Mouse (Mus musculus) limb, embryonic 12.5 days (tissue): Measurements from ENCODE around the gene Rap1gap2. TPM values are rescaled to one million over a fixed set of nuclear protein-coding genes. Genes with fewer than 3 reads are reported as not detected.

Source experiments
- ATAC-seq: fragments of 200-750 bp; cut with Nextera tagmentation; 2 replicates; pipeline ENCODE4 v1.8.0; 2017; ENCODE audit warnings: low read depth, moderate TSS enrichment; ENCODE audit not compliant: insufficient number of reproducible peaks, insufficient read depth, low FRiP score, low TSS enrichment
- H3K27ac ChIP-seq: fragments of 300-500 bp; sonication (generic); 2 replicates; pipeline ENCODE4 v1.5.1; 2016; ENCODE audit warnings: mild to moderate bottlenecking, moderate library complexity
- H3K27me3 ChIP-seq: fragments of 300-500 bp; sonication (generic); 2 replicates; pipeline ENCODE4 v1.6.1; 2016; ENCODE audit warnings: mild to moderate bottlenecking, moderate library complexity
- H3K36me3 ChIP-seq: fragments of 300-500 bp; sonication (generic); 2 replicates; pipeline ENCODE4 v1.6.1; 2016; ENCODE audit warnings: mild to moderate bottlenecking, moderate library complexity
- H3K4me1 ChIP-seq: fragments of 300-500 bp; sonication (generic); replicated peaks from 2 replicates; pipeline ENCODE4 v1.6.1; 2016
- H3K4me2 ChIP-seq: fragments of 300-500 bp; sonication (generic); 2 replicates; pipeline ENCODE4 v1.6.1; 2016; ENCODE audit warnings: mild to moderate bottlenecking, moderate library complexity
- H3K4me3 ChIP-seq: fragments of 300-500 bp; sonication (generic); replicated peaks from 2 replicates; pipeline ENCODE4 v1.5.1; 2016; ENCODE audit warnings: mild to moderate bottlenecking
- H3K9ac ChIP-seq: fragments of 300-500 bp; sonication (generic); replicated peaks from 2 replicates; pipeline ENCODE4 v1.6.1; 2016; ENCODE audit warnings: mild to moderate bottlenecking, moderate library complexity
- H3K9me3 ChIP-seq: fragments of 300-500 bp; sonication (generic); 2 replicates; pipeline ENCODE4 v1.6.1; 2016; ENCODE audit warnings: mild to moderate bottlenecking, moderate library complexity
- WGBS: fragments of 180-500 bp; shearing (Covaris S2); methylation state at CpG from one replicate; pipeline ENCODE4 v1.1.7; 2016; 5-methylcytosine and 5-hydroxymethylcytosine counted together
- polyA plus RNA-seq: library from polyadenylated mRNA; unstranded; fragments of >200 nt; fragmentation: Nextera tagmentation; extraction: Ambion mirVana; gene quantifications from 2 replicates; pipeline ENCODE4 v1.2.1, GENCODE M21; 2016

Gene Rap1gap2
- polyA plus RNA-seq, 1 experiment from 2014 or later: 1.1 TPM

DNA sequence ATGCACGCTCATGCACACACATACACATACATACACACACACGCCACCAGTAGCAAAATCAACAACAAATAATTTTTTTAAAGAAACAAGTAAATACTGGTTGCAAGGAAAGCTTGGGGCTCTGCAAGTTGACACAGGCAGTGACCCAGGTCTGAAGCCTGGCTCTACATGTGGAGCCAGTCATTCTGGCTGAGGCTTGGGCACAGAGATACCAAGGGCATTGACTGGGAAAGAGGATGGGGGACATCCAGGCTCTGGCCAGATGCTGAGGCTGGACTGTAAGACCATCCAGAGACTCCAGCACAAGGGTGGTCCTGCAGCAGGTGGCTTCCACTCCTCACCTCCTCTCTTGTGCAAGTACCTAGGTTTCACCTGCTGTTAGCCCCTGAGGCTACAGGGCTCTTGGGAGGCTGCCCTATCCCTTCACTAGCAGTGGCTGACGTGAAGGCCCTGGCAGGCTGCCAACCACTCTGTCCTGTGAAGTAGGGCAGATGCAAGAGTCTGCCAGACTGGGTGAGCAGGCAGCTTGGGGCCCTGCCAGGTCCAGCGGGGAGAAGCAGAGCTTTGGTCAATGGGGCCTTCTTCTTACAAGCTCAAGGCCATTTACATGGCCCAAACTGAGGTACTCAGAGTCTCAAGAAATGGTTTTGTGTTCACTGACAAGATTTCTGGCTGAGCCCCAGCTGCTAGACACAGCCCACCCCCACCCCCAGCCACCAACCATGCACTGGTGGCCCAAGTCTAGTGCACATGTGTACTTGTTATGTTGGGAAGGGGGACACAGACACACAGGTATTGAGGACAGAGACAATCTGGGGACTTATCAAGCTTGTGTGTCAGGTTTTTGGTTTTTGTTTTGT lies 201.9 kb downstream of the Rap1gap2 start:
- H3K27ac ChIP-seq: peak overlapping the region; percentile 59; the same call in 1 of the 2 replicates
- H3K27me3 ChIP-seq: no peaks in the 10 kb centered on the region
- peak; percentile 49; the same call in 1 of the 2 replicates for ATAC-seq
- 55% methylated on average over 4 of the region's 4 CpGs for WGBS
- H3K36me3 ChIP-seq: no peaks in the 10 kb centered on the region
- H3K9ac ChIP-seq: no peak overlapping the region
- peaks cover 27% of the 10 kb centered on the region for H3K4me1 ChIP-seq
- no peak overlapping the region for H3K4me2 ChIP-seq
- H3K4me3 ChIP-seq: no peak overlapping the region
- H3K9me3 ChIP-seq: no peaks in the 10 kb centered on the region

DNA sequence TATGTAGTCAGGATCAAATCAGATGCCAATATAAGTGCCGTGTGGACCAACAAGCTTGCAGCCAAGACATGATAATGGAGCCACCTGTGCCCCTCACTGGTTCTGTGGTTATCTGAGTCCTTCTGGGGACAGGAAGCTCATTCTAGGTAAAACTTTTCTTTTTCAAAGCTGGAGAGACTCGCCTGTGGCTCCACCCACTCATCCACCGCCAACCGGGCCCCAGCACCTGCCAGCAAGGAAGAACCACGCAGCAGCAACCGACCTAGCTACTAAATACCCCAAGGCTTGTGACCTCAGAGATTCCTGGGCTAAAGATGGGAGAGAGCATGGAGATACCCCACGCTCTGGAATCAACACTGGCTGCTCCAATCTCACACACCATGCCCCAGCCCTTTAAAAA lies 205.5 kb downstream of the Rap1gap2 start:
- Histone ChIP-seq H3K27ac (no peak overlapping the region), H3K9ac (no peak overlapping the region), H3K4me1 (peaks cover 22% of the 10 kb centered on the region), H3K4me3 (no peak overlapping the region), H3K27me3 (0 out of 2 replicates have a peak, but pooled peaks cover 5% of the 10 kb centered on the region), H3K36me3 (no peaks in the 10 kb centered on the region), H3K9me3 (no peaks in the 10 kb centered on the region), H3K4me2 (no peak overlapping the region)
- 70% methylated on average over 7 of the region's 7 CpGs for WGBS
- no peak for ATAC-seq

DNA sequence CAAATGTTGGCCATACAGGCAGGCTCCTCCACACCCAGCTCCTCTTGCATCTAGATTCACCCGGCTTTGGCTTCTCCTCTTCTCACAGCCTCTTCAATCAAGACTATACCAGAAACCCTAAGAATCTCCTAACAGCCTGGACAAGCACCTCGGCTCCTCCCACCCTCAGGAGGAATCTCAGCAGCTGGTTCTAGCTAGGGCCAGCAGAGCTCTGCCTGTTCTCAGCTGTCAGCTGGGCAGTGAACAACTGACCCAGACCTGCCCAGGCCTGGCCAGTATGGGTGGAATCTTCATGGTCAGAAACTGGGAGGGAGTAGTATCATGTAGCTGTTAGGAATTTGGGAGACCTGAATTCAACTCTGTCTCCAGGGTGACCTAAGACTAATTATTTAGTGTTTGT lies 206.5 kb downstream of the Rap1gap2 start:
- H3K27me3 ChIP-seq: 0 out of 2 replicates have a peak, but pooled peaks cover 5% of the 10 kb centered on the region
- H3K4me2 ChIP-seq: no peak overlapping the region
- 32% methylated on average over 2 of the region's 2 CpGs for WGBS
- H3K4me1 ChIP-seq: peaks cover 13% of the 10 kb centered on the region
- H3K9me3 ChIP-seq: no peaks in the 10 kb centered on the region
- no peaks in the 10 kb centered on the region for H3K36me3 ChIP-seq
- H3K27ac ChIP-seq: no peak overlapping the region
- no peak overlapping the region for H3K4me3 ChIP-seq
- ATAC-seq: no peak
- no peak overlapping the region for H3K9ac ChIP-seq

DNA sequence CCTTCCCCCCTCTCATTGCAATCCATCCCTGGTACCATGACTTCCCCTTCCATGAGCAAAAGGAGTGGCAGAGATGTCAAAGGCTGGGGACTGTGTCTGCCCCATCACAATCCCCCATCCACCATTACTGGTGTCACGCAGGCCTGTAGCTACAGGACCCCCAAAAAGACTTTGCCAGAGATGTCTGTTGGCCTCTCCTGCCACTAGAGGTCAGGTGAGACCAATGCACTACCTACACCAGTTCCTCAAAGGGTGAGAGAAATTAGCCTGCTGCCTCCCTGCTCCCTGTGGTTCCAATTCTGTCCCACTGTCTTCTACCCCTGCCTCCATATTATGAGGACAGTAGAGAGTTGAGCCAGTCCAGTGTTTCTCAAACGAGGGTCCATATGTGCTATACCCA lies 208.6 kb downstream of the Rap1gap2 start:
- H3K4me3 ChIP-seq: no peak overlapping the region
- no peaks in the 10 kb centered on the region for H3K4me1 ChIP-seq
- H3K9me3 ChIP-seq: no peaks in the 10 kb centered on the region
- no peak overlapping the region for H3K27ac ChIP-seq
- no peak overlapping the region for H3K4me2 ChIP-seq
- 0 out of 2 replicates have a peak, but pooled peaks cover 5% of the 10 kb centered on the region for H3K27me3 ChIP-seq
- H3K36me3 ChIP-seq: no peaks in the 10 kb centered on the region
- no peak overlapping the region; the same call in 1 of the 2 replicates for H3K9ac ChIP-seq
- 39% methylated on average over 2 of the region's 2 CpGs for WGBS
- no peak for ATAC-seq

DNA sequence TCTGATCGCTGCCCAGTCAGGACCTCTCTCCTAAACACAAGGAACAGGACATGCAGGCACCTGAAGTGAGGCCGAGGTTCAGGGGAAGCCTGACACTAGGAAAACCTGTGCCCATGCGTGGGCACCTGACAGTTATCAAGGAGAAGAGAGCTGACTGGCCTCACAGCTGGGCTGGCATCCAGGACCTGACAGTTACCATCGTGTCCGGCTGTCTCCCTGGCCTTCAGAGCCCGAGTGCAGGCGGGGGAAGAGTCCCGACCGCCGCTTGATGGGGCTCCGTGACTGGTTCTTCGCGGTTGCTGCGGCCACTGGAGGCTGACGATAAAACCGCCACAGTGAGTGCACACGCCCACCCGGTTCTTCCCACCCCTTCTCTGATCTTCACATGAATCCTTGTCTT lies 215.1 kb downstream of the Rap1gap2 start:
- H3K4me2 ChIP-seq: no peak overlapping the region
- no peaks in the 10 kb centered on the region for H3K36me3 ChIP-seq
- 83% methylated on average over 18 of the region's 18 CpGs for WGBS
- no peak for ATAC-seq
- H3K4me3 ChIP-seq: no peak overlapping the region
- no peak overlapping the region for H3K27ac ChIP-seq
- no peaks in the 10 kb centered on the region for H3K9me3 ChIP-seq
- H3K9ac ChIP-seq: no peak overlapping the region
- 0 out of 2 replicates have a peak, but pooled peaks cover 3% of the 10 kb centered on the region for H3K27me3 ChIP-seq
- H3K4me1 ChIP-seq: no peaks in the 10 kb centered on the region

DNA sequence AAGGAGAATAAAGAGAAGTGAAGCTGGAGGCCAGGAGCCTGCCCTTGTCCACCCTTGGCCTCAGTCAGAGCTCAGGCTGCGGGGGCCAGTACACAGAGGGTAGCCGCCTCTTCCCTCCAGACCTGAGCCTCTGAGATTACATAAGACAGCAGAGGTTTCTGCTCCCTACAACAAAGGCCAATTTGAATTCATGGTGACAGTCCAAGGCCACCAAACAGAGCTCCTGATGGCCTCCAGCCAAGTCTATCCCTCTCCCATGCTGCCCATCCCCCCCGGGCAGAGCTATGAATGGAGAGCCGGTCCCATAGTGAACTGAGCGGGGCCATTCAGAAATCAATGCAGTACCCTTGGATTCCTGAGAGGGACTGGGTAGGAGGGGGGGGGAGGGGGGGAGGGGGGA lies 217.2 kb downstream of the Rap1gap2 start:
- Histone ChIP-seq H3K27ac (no peak overlapping the region), H3K36me3 (no peaks in the 10 kb centered on the region), H3K4me1 (no peaks in the 10 kb centered on the region), H3K9me3 (no peaks in the 10 kb centered on the region), H3K9ac (no peak overlapping the region), H3K4me2 (no peak overlapping the region), H3K4me3 (no peak overlapping the region), H3K27me3 (no peaks in the 10 kb centered on the region)
- 0 out of 2 replicates have a peak, but pooled peaks have one; percentile 46 for ATAC-seq
- 89% methylated on average over 5 of the region's 5 CpGs for WGBS

DNA sequence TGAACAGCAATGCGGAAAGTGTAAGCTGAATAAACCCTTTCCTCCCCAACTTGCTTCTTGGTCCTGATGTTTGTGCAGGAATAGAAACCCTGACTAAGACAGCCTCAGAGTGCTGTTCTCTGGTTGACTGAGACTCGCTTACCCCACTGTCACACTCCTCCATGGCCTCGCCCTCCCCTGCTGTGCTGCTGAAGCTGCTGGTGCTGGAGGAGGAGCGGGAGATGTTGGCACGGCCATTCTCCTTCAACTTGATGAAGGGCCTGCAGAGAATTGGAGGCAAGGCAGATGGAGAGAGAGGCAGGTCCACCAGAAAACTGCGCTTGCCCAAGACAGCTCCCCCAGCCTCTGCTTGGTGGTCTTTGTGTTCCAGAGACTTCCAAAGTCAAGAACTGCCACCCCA lies 217.8 kb downstream of the Rap1gap2 start:
- H3K4me2 ChIP-seq: no peak overlapping the region
- no peak overlapping the region for H3K9ac ChIP-seq
- no peaks in the 10 kb centered on the region for H3K27me3 ChIP-seq
- H3K4me1 ChIP-seq: no peaks in the 10 kb centered on the region
- H3K27ac ChIP-seq: no peak overlapping the region
- no peaks in the 10 kb centered on the region for H3K36me3 ChIP-seq
- no peak for ATAC-seq
- WGBS: 72% methylated on average over 6 of the region's 6 CpGs
- no peak overlapping the region for H3K4me3 ChIP-seq
- H3K9me3 ChIP-seq: no peaks in the 10 kb centered on the region

DNA sequence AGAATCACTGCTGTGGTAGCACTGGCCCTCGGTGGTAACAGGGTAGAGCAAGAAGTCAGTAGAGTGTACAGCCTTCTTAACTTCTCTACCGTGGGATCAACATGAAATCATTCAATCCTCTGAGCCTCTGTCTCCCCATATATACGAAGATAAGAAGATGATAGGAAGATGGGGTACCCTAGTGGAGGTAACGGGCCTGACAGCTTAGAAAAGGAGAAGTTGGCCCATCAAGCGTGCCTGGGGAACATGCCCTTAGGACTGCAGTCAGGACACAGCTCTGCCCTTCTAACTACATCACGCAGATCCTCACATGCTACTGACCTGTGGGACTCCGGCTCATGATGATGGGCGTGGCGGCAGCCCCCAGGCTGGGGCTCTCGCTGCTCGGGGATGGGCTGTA lies 218.8 kb downstream of the Rap1gap2 start:
- no peak for ATAC-seq
- H3K4me2 ChIP-seq: no peak overlapping the region
- H3K27me3 ChIP-seq: no peaks in the 10 kb centered on the region
- H3K36me3 ChIP-seq: no peaks in the 10 kb centered on the region
- H3K27ac ChIP-seq: no peak overlapping the region
- H3K4me3 ChIP-seq: no peak overlapping the region
- WGBS: 82% methylated on average over 11 of the region's 11 CpGs
- no peaks in the 10 kb centered on the region for H3K9me3 ChIP-seq
- H3K9ac ChIP-seq: no peak overlapping the region
- H3K4me1 ChIP-seq: no peaks in the 10 kb centered on the region

DNA sequence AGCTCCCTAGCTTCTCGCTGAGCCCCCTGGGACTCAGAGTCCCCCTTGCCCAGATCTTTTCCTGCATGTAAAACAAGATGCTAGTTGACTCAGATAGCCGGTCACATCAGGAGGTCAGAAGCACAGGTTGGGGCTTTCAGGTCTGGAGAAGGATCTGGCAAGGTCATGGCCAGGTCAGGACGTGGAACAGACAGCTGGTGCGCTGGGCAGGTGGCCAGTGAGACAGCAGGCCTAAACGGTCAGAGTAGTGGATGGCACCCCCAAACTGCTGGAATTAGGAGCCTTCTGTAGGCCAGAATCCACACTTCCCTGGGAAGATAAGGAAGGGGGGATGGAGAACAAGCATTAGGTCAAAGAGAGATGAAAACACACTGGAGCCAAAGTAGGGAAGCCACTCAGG lies 223.5 kb downstream of the Rap1gap2 start:
- Histone ChIP-seq H3K27ac (no peak overlapping the region), H3K36me3 (no peaks in the 10 kb centered on the region), H3K27me3 (no peaks in the 10 kb centered on the region), H3K4me2 (no peak overlapping the region), H3K9ac (no peak overlapping the region), H3K9me3 (no peaks in the 10 kb centered on the region), H3K4me3 (no peak overlapping the region), H3K4me1 (0 out of 2 replicates have a peak, but pooled peaks cover 7% of the 10 kb centered on the region)
- 81% methylated on average over 5 of the region's 5 CpGs for WGBS
- no peak for ATAC-seq

DNA sequence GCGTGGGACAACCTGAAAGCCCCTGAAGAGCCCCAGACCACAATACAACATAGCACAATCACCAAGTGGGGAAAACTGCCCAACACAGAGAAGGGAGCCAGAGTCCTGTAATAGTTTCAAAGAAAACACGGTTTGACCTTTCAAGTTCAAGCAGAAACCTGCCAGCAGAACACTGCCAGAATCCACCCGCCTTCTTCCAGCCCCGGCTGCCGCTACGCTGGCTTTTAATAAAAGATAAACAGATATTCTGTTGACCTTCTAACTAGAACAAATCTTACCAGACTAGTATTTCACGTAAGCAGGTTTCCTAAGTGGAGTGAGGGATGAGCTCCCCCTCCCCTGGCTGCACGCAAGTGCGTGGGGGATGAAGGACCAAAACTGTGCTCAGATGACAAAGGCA lies 225.0 kb downstream of the Rap1gap2 start:
- no peak overlapping the region for H3K9ac ChIP-seq
- no peaks in the 10 kb centered on the region for H3K27me3 ChIP-seq
- H3K4me2 ChIP-seq: no peak overlapping the region
- ATAC-seq: no peak
- H3K9me3 ChIP-seq: no peaks in the 10 kb centered on the region
- H3K36me3 ChIP-seq: no peaks in the 10 kb centered on the region
- WGBS: 86% methylated on average over 9 of the region's 9 CpGs
- no peak overlapping the region for H3K27ac ChIP-seq
- 0 out of 2 replicates have a peak, but pooled peaks cover 7% of the 10 kb centered on the region for H3K4me1 ChIP-seq
- no peak overlapping the region for H3K4me3 ChIP-seq

DNA sequence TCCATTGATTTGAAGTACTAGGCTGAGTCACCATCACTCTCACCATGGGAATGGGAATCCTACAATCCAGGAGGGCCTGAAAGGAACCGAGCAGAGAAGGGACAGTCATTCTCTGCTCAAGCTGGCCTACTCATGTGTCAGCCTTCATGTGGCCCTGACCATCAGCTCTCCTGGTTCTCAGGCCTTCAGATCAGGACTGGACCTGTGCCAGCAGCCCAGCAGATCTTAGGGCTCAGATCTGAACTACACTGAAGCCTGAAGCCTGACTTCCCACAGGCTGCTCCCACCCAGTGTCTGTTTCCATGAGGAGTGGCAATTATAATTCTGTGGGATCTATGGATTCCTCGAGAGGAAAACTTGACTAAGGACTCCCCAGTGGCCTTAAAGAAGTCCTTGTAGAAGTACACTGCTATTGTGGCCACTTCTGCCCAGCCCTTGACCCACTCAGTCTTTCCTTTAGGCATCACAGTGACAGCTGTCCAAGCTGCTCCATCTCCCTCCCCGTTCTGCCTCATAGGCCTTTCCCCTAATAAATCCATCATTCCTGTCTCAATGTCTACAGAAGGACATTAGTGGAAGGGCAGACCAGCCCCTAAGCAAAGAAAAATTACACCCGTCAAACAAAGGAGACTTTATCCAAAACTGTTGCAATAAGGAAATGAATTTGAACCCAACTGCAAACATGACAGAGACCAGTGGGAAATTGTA lies 231.4 kb downstream of the Rap1gap2 start:
- no peaks in the 10 kb centered on the region for H3K9me3 ChIP-seq
- H3K36me3 ChIP-seq: no peaks in the 10 kb centered on the region
- no peak overlapping the region for H3K4me3 ChIP-seq
- 73% methylated on average over 4 of the region's 4 CpGs for WGBS
- H3K27ac ChIP-seq: no peak overlapping the region
- 0 out of 2 replicates have a peak, but pooled peaks cover 4% of the 10 kb centered on the region for H3K27me3 ChIP-seq
- H3K4me2 ChIP-seq: no peak overlapping the region
- no peak for ATAC-seq
- no peak overlapping the region for H3K9ac ChIP-seq
- 0 out of 2 replicates have a peak, but pooled peaks cover 5% of the 10 kb centered on the region for H3K4me1 ChIP-seq
